Mouse (Mus musculus) mouse embryonic stem cell (cell line): Measurements from ENCODE around the gene Bricd5.

Source experiments
- in situ Hi-C, 2 experiments: fragments of 300-500 bp; cut with MboI; formaldehyde crosslinking; loops; 1 replicate in 1 of 2; 3 replicates in 1 of 2; pipeline ENCODE4 v1.14.3; 2019 to 2020; ENCODE audit warnings: low sequenced_read_pairs in 2 of 2, low pct_unique_long_range_greater_than_20kb in 1 of 2, mixed read lengths in 1 of 2; ENCODE audit not compliant: unreplicated experiment in 1 of 2

The Bricd5 gene

DNA sequence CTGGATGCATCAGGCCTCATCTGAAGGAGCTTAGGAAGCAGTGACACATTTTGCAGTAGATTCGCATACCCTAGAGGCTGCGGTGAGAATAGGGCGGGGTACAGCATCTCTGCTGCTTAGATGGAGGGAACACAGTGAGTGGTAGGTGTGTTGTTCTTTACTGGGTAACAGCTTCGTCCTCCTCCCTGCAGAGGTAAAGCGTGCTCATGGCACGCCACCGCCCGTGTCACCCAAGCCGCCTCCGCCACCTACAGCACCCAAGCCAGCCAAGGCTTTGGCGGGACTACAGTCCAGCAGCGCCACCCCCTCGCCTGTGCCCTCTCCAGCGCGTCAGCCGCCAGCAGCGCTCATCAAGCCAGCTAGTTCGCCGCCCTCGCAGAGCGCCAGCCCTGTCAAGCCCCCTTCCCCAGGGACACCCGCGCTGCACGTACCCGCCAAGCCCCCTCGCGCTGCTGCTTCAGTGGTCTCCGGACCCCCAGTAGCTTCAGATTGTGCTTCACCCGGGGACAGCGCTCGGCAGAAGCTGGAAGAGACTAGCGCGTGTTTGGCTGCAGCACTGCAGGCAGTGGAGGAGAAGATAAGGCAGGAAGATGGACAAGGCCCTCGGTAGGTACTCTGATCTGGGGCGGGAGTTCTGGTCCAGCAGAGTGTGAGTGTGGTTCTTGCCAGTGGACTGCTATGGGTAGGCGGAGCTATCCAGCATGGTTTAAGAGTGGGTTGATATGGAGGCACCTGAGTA is 32.8 kb downstream of the Bricd5 start:
- in situ Hi-C loops = no loop called here

- in situ Hi-C loops = no loop called here
These were observed 33.5 kb downstream of the Bricd5 start for GRCm38 (mm10) chr17:24507129-24507664.

DNA sequence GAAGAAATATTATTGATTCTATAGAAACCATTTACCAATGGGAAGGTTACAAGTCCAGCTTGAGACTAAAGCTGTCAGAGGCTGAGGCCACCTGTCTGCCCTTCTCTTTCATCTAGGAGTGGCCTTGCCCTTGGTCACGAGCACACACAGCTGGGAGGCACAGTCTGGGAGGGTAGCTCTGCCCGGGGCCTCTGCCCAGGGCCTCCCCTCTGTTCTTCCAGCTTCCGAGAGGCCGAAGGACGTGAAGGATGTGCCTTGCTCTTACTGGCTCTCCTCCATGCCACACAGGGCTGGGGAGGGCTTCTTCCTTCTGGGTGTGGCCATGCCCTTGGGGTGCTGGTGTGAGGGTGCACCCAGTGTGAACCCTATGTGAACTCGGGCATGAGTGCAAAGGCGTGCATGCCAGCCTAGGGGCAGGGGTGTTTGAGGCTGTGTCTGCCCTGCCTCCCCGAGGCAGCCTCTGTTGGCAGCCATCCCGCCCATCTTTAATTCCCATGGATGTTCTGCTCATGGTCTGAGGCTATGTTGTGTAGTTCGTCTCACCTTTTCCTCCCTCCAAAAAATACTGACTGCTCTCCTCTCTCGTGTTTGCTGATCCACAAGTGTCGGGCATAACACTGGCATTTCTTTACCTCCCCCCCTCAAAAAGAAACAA is 34.2 kb downstream of the Bricd5 start:
- in situ Hi-C loops = no loop called here

GRCm38 (mm10) chr17:24513609-24514008 is 39.9 kb downstream of the Bricd5 start:
- in situ Hi-C loops = no loop called here

- in situ Hi-C loops = no loop called here
These were observed 40.9 kb downstream of the Bricd5 start for GRCm38 (mm10) chr17:24514270-24515257.

GRCm38 (mm10) chr17:24520450-24520849 is 46.8 kb downstream of the Bricd5 start:
- in situ Hi-C loops = no loop called here

GRCm38 (mm10) chr17:24524734-24525133 is 51.0 kb downstream of the Bricd5 start:
- in situ Hi-C loops = no loop called here
